In genomic region chr5:99035961-99036360, GRCm38 (mm10) we compare ENCODE assay signal across 10 mouse cellular contexts. TPM values are rescaled to one million over a fixed set of nuclear protein-coding genes. Genes with fewer than 3 reads are reported as not detected.
A peak's percentile ranks its signal among the peaks of the same experiment; 100 is the strongest.
DNase-seq lines count a peak whose midpoint lies in the region; ATAC-seq and TF ChIP-seq lines count a peak whose summit lies in the region.
"Had no signal": no experiment of that assay in that cellular context is flagged by ENCODE, and none has a peak within 500 bp of the region (broad histone marks: within the 10 kb centered on the region; RNA-seq: fewer than 3 reads in every experiment).

No protein-coding gene starts in this region.

- H3K9me3 ChIP-seq in kidney, postnatal 0 days (replicated peaks; ENCODE audit: low read length) = no peaks in the 10 kb centered on the region
- no peaks in the 10 kb centered on the region for H3K9me3 ChIP-seq in embryonic facial prominence, embryonic 12.5 days
- no peaks in the 10 kb centered on the region for H3K9me3 ChIP-seq in hindbrain, embryonic 15.5 days
- no peaks in the 10 kb centered on the region for H3K9me3 ChIP-seq in neural tube, embryonic 13.5 days

- TF ChIP-seq CTCF in kidney, postnatal 0 days (IDR thresholded peaks at IDR 0.05; ENCODE audit: low read depth) = no peak
- TF ChIP-seq CTCF in cerebellum, adult 2 months (IDR thresholded peaks at IDR 0.05; ENCODE audit: borderline replicate concordance, insufficient read depth, low read depth, low read length) = no peak

- H3K36me3 ChIP-seq in kidney, postnatal 0 days (ENCODE audit: insufficient read depth, low read length) = no peaks in the 10 kb centered on the region
- no peaks in the 10 kb centered on the region for H3K36me3 ChIP-seq in embryonic facial prominence, embryonic 12.5 days
- no peaks in the 10 kb centered on the region for H3K36me3 ChIP-seq in hindbrain, embryonic 15.5 days
- no peaks in the 10 kb centered on the region for H3K36me3 ChIP-seq in neural tube, embryonic 13.5 days

- H3K4me3 ChIP-seq in kidney, postnatal 0 days (replicated peaks; ENCODE audit: low read depth, low read length) = peak overlapping the region; percentile 50
- peak overlapping the region; percentile 64 for H3K4me3 ChIP-seq in embryonic facial prominence, embryonic 12.5 days
- H3K4me3 ChIP-seq in hindbrain, embryonic 15.5 days = peak overlapping the region; percentile 78
- H3K4me3 ChIP-seq in neural tube, embryonic 13.5 days = peak overlapping the region; percentile 64
- no peak overlapping the region for H3K4me3 ChIP-seq in cerebellum, adult 2 months (replicated peaks; ENCODE audit: insufficient read depth, low read depth, low read length)

- peaks cover 5% of the 10 kb centered on the region; the same call in 1 of the 2 replicates for H3K4me1 ChIP-seq in kidney, postnatal 0 days (replicated peaks; ENCODE audit: insufficient read depth, low read length)
- H3K4me1 ChIP-seq in embryonic facial prominence, embryonic 12.5 days = peaks cover 9% of the 10 kb centered on the region
- peaks cover 20% of the 10 kb centered on the region; the same call in 1 of the 2 replicates for H3K4me1 ChIP-seq in hindbrain, embryonic 15.5 days (replicated peaks)
- H3K4me1 ChIP-seq in neural tube, embryonic 13.5 days (replicated peaks) = peaks cover 14% of the 10 kb centered on the region
- H3K4me1 ChIP-seq in cerebellum, adult 2 months (ENCODE audit: control insufficient read depth, insufficient read depth, low read length) = no peaks in the 10 kb centered on the region

- peaks cover 10% of the 10 kb centered on the region; the same call in 1 of the 2 replicates for H3K27me3 ChIP-seq in kidney, postnatal 0 days (ENCODE audit: insufficient read depth, low read length)
- peaks cover 24% of the 10 kb centered on the region for H3K27me3 ChIP-seq in embryonic facial prominence, embryonic 12.5 days
- H3K27me3 ChIP-seq in hindbrain, embryonic 15.5 days = peaks cover 16% of the 10 kb centered on the region
- H3K27me3 ChIP-seq in neural tube, embryonic 13.5 days = peaks cover 36% of the 10 kb centered on the region
- peaks cover 4% of the 10 kb centered on the region for H3K27me3 ChIP-seq in cerebellum, adult 2 months (ENCODE audit: control insufficient read depth, insufficient read depth, low read length)

- WGBS in kidney, postnatal 0 days = 46% methylated on average over 9 of the region's 9 CpGs
- 54% methylated on average over 9 of the region's 9 CpGs for WGBS in embryonic facial prominence, embryonic 12.5 days
- WGBS in hindbrain, embryonic 15.5 days = 37% methylated on average over 9 of the region's 9 CpGs
- 42% methylated on average over 9 of the region's 9 CpGs for WGBS in neural tube, embryonic 13.5 days
- WGBS in cerebellum, adult 2 months = 58% methylated on average over 9 of the region's 9 CpGs

- DNase-seq in kidney, postnatal 0 days (ENCODE audit: low spot score) = no peak
- DNase-seq in kidney, postnatal 36 days = no peak
- DNase-seq in adrenal gland, adult 2 months = no peak
- DNase-seq in cerebellum, adult 2 months = no peak
- no peak for DNase-seq in cerebellum, adult 11 months
- DNase-seq: cerebellum, adult 9-10 months had no signal

- H3K9ac ChIP-seq in kidney, postnatal 0 days (ENCODE audit: low read depth, low read length) = no peak overlapping the region
- no peak overlapping the region for H3K9ac ChIP-seq in embryonic facial prominence, embryonic 12.5 days
- no peak overlapping the region for H3K9ac ChIP-seq in hindbrain, embryonic 15.5 days
- no peak overlapping the region for H3K9ac ChIP-seq in neural tube, embryonic 13.5 days

- no peak for TF ChIP-seq POLR2A in cerebellum, adult 2 months (IDR thresholded peaks at IDR 0.05; ENCODE audit: borderline replicate concordance, insufficient read depth, low read length)

- no peak for ATAC-seq in kidney, postnatal 0 days (replicated peaks; ENCODE audit: low FRiP score, low read depth)
- ATAC-seq in embryonic facial prominence, embryonic 12.5 days (ENCODE audit: insufficient number of reproducible peaks, insufficient read depth, low FRiP score, low TSS enrichment) = no peak
- no peak for ATAC-seq in hindbrain, embryonic 15.5 days (ENCODE audit: low FRiP score, low read depth)
- ATAC-seq in neural tube, embryonic 13.5 days (ENCODE audit: low read depth) = no peak

- no peak overlapping the region for H3K27ac ChIP-seq in kidney, postnatal 0 days
- no peak overlapping the region for H3K27ac ChIP-seq in embryonic facial prominence, embryonic 12.5 days
- no peak overlapping the region for H3K27ac ChIP-seq in hindbrain, embryonic 15.5 days (replicated peaks)
- no peak overlapping the region for H3K27ac ChIP-seq in neural tube, embryonic 13.5 days (replicated peaks)
- H3K27ac ChIP-seq in cerebellum, adult 2 months (ENCODE audit: insufficient read depth, low read length) = no peak overlapping the region

- H3K4me2 ChIP-seq in kidney, postnatal 0 days (ENCODE audit: low read length) = peak overlapping the region; percentile 81
- H3K4me2 ChIP-seq in embryonic facial prominence, embryonic 12.5 days (replicated peaks) = peak overlapping the region; percentile 94
- H3K4me2 ChIP-seq in hindbrain, embryonic 15.5 days = peak overlapping the region; percentile 98
- peak overlapping the region; percentile 99 for H3K4me2 ChIP-seq in neural tube, embryonic 13.5 days

RNA-seq across cellular contexts. Expression of gene Prkg2, which starts 1.2 kb away (rescaled TPM):
- polyA plus RNA-seq in kidney, postnatal 0 days (2015; fragmentation: Nextera tagmentation; extraction: Ambion mirVana) = 2.3 and 3.2 TPM in 2 replicates
- 4.6 and 5.9 TPM in 2 replicates for polyA plus RNA-seq in embryonic facial prominence, embryonic 12.5 days (2016; fragmentation: Nextera tagmentation; extraction: Ambion mirVana)
- polyA plus RNA-seq in hindbrain, embryonic 15.5 days (2015; fragmentation: Nextera tagmentation; extraction: Ambion mirVana) = 1.7 and 2.2 TPM in 2 replicates
- polyA plus RNA-seq in neural tube, embryonic 13.5 days (2015; fragmentation: Nextera tagmentation; extraction: Ambion mirVana) = 1.5 and 1.7 TPM in 2 replicates
- total RNA-seq in adrenal gland, adult 2 months (2021) = 1 to 10 TPM; 2.9 to 4.3 TPM
- polyA plus RNA-seq in adrenal gland, adult 2 months (2012; rRNA removed) = 0.33 and 0.54 TPM in 2 replicates
- 1.0 and 1.5 TPM in 2 replicates for polyA plus RNA-seq in cerebellum, adult 2 months (2012; rRNA removed)
- total RNA-seq: MEL had no signal
